11 mouse cellular contexts compared by ENCODE assay signal in genomic region chr5:34533820-34534219, GRCm38 (mm10). TPM values are rescaled to one million over a fixed set of nuclear protein-coding genes. Genes with fewer than 3 reads are reported as not detected.
DNase-seq lines count a peak whose midpoint lies in the region; ATAC-seq and TF ChIP-seq lines count a peak whose summit lies in the region.
"Had no signal": no experiment of that assay in that cellular context is flagged by ENCODE, and none has a peak within 500 bp of the region (broad histone marks: within the 10 kb centered on the region; RNA-seq: fewer than 3 reads in every experiment).

No protein-coding gene starts in this region.

- H3K27ac ChIP-seq in liver, embryonic 16.5 days (ENCODE audit: low read length): peak overlapping the region; percentile 28
- no peak overlapping the region for H3K27ac ChIP-seq in midbrain, postnatal 0 days (ENCODE audit: low read depth, low read length)

- no peak overlapping the region for H3K9ac ChIP-seq in liver, embryonic 16.5 days (ENCODE audit: low read depth, low read length)
- H3K9ac ChIP-seq in midbrain, postnatal 0 days (replicated peaks; ENCODE audit: low read length, poor library complexity, severe bottlenecking): no peak overlapping the region

- no peaks in the 10 kb centered on the region for H3K36me3 ChIP-seq in liver, embryonic 16.5 days (ENCODE audit: control insufficient read depth, insufficient read depth)
- no peaks in the 10 kb centered on the region for H3K36me3 ChIP-seq in midbrain, postnatal 0 days (ENCODE audit: insufficient read depth, low read length)

- no peak for TF ChIP-seq CTCF in midbrain, postnatal 0 days (IDR thresholded peaks at IDR 0.05)

- no peak overlapping the region for H3K4me3 ChIP-seq in liver, embryonic 16.5 days (ENCODE audit: low read depth, low read length)
- no peak overlapping the region for H3K4me3 ChIP-seq in midbrain, postnatal 0 days (ENCODE audit: low read depth, low read length)

- 48% methylated on average over 3 of the region's 3 CpGs for WGBS in liver, embryonic 16.5 days (ENCODE audit: insufficient replicate concordance)
- 72% methylated on average over 3 of the region's 3 CpGs for WGBS in midbrain, postnatal 0 days

- peak; percentile 60 for ATAC-seq in granulocyte monocyte progenitor cell, adult 5-6 weeks (replicated peaks; ENCODE audit: poor library complexity, severe bottlenecking)
- ATAC-seq in liver, embryonic 16.5 days (ENCODE audit: low read depth): no peak
- ATAC-seq in midbrain, postnatal 0 days (ENCODE audit: low FRiP score): no peak
- ATAC-seq: midbrain, embryonic 16.5 days; Patski had no signal

- H3K4me1 ChIP-seq in liver, embryonic 16.5 days (ENCODE audit: control insufficient read depth, low read depth, low read length): peaks cover 10% of the 10 kb centered on the region
- H3K4me1 ChIP-seq in midbrain, postnatal 0 days (ENCODE audit: insufficient read depth, low read length): no peaks in the 10 kb centered on the region

- H3K4me2 ChIP-seq in liver, embryonic 16.5 days (ENCODE audit: low read depth, low read length): no peak overlapping the region
- H3K4me2 ChIP-seq in midbrain, postnatal 0 days (ENCODE audit: low read depth, low read length, poor library complexity, severe bottlenecking): no peak overlapping the region

- no peaks in the 10 kb centered on the region for H3K9me3 ChIP-seq in liver, embryonic 16.5 days (replicated peaks; ENCODE audit: control insufficient read depth, low read length)
- H3K9me3 ChIP-seq in midbrain, postnatal 0 days (ENCODE audit: low read length): no peaks in the 10 kb centered on the region

- no peaks in the 10 kb centered on the region for H3K27me3 ChIP-seq in liver, embryonic 16.5 days (ENCODE audit: control insufficient read depth, insufficient read depth, low read depth, low read length)
- H3K27me3 ChIP-seq in midbrain, postnatal 0 days (ENCODE audit: insufficient read depth, low read length): no peaks in the 10 kb centered on the region
- H3K27me3 ChIP-seq: Patski had no signal

- peak; percentile 25 to 68 for DNase-seq in layer of hippocampus, adult 18-20 months (ENCODE audit: low spot score in 2 of 2)
- no peak for DNase-seq in layer of hippocampus, postnatal 25 days (ENCODE audit: extremely low spot score in 1 of 2, low spot score in 1 of 2)
- DNase-seq in MN1 (ENCODE audit: low spot score): peak; percentile 65
- no peak for DNase-seq in kidney, postnatal 36 days
- DNase-seq in midbrain, postnatal 0 days (ENCODE audit: low spot score): no peak
- no peak for DNase-seq in cerebellum, postnatal 14 days
- DNase-seq: cerebellum, postnatal 25 days had no signal

RNA-seq across cellular contexts. Expression of gene Sh3bp2, which starts 8.2 kb away (rescaled TPM):
- 1 to 10 TPM; 3.9 to 5.2 TPM for total RNA-seq in layer of hippocampus, adult 18-20 months (2021)
- 1 to 10 TPM; 3.7 to 7.5 TPM for total RNA-seq in layer of hippocampus, postnatal 25 days (2021)
- 15.4 and 16.5 TPM in 2 replicates for total RNA-seq in granulocyte monocyte progenitor cell, adult 5-6 weeks (2014; fragmentation: Nextera tagmentation)
- 9.8 and 11.9 TPM in 2 replicates for total RNA-seq in granulocyte monocyte progenitor cell, adult 5-6 weeks (2017)
- 6.5 and 6.8 TPM in 2 replicates for polyA plus RNA-seq in liver, embryonic 16.5 days (2015; fragmentation: Nextera tagmentation; extraction: Ambion mirVana)
- total RNA-seq in midbrain, postnatal 0 days (2014; rRNA removed): 35.5 and 44.1 TPM in 2 replicates
- 17.6 and 20.3 TPM in 2 replicates for polyA plus RNA-seq in midbrain, postnatal 0 days (2015; fragmentation: Nextera tagmentation; extraction: Ambion mirVana)

RNA-seq across cellular contexts. Expression of gene Tnip2, which starts 20.0 kb away (rescaled TPM):
- total RNA-seq in layer of hippocampus, adult 18-20 months (2021): 10 to 100 TPM; 22.9 to 24.3 TPM
- total RNA-seq in layer of hippocampus, postnatal 25 days (2021): 10 to 100 TPM; 19.2 to 30.8 TPM
- total RNA-seq in granulocyte monocyte progenitor cell, adult 5-6 weeks (2014; fragmentation: Nextera tagmentation): 11.8 and 16.2 TPM in 2 replicates
- total RNA-seq in granulocyte monocyte progenitor cell, adult 5-6 weeks (2017): 22.0 and 24.4 TPM in 2 replicates
- 6.2 and 6.3 TPM in 2 replicates for polyA plus RNA-seq in liver, embryonic 16.5 days (2015; fragmentation: Nextera tagmentation; extraction: Ambion mirVana)
- 10.3 and 12.8 TPM in 2 replicates for total RNA-seq in midbrain, postnatal 0 days (2014; rRNA removed)
- 12.6 and 13.6 TPM in 2 replicates for polyA plus RNA-seq in midbrain, postnatal 0 days (2015; fragmentation: Nextera tagmentation; extraction: Ambion mirVana)

RNA-seq across cellular contexts. Expression of gene Add1, which starts 39.6 kb away (rescaled TPM):
- 100 to 1,000 TPM; 452 to 467 TPM for total RNA-seq in layer of hippocampus, adult 18-20 months (2021)
- total RNA-seq in layer of hippocampus, postnatal 25 days (2021): 100 to 1,000 TPM; 452 to 468 TPM
- 65.6 and 74.2 TPM in 2 replicates for total RNA-seq in granulocyte monocyte progenitor cell, adult 5-6 weeks (2014; fragmentation: Nextera tagmentation)
- 81.0 and 82.6 TPM in 2 replicates for total RNA-seq in granulocyte monocyte progenitor cell, adult 5-6 weeks (2017)
- polyA plus RNA-seq in liver, embryonic 16.5 days (2015; fragmentation: Nextera tagmentation; extraction: Ambion mirVana): 122 and 133 TPM in 2 replicates
- 284 and 301 TPM in 2 replicates for total RNA-seq in midbrain, postnatal 0 days (2014; rRNA removed)
- polyA plus RNA-seq in midbrain, postnatal 0 days (2015; fragmentation: Nextera tagmentation; extraction: Ambion mirVana): 161 and 166 TPM in 2 replicates

Comparison
In these comparisons a context has a peak if more than half of its experiments do, and no peak if none do; other contexts are left out.
1. DNase-seq: peak in layer of hippocampus, adult 18-20 months (2 of 2) and MN1 (single experiment); none in layer of hippocampus, postnatal 25 days (0 of 2), kidney, postnatal 36 days (0 of 2), midbrain, postnatal 0 days (single experiment) and cerebellum, postnatal 14 days (0 of 2).